ENCODE assay signal across 15 mouse cellular contexts in genomic region chr4:58317536-58317935, GRCm38 (mm10). TPM values are rescaled to one million over a fixed set of nuclear protein-coding genes. Genes with fewer than 3 reads are reported as not detected.
"Had no signal": no experiment of that assay in that cellular context is flagged by ENCODE, and none has a peak within 500 bp of the region (broad histone marks: within the 10 kb centered on the region; RNA-seq: fewer than 3 reads in every experiment).

No protein-coding gene starts in this region.

- H3K27ac ChIP-seq: intestine, embryonic 15.5 days; liver, embryonic 14.5 days; lung, embryonic 15.5 days; midbrain, embryonic 12.5 days; midbrain, embryonic 15.5 days; stomach, embryonic 15.5 days had no signal

- H3K9me3 ChIP-seq: intestine, embryonic 15.5 days; lung, embryonic 15.5 days; midbrain, embryonic 12.5 days; midbrain, embryonic 15.5 days; stomach, embryonic 15.5 days had no signal

- H3K4me3 ChIP-seq: intestine, embryonic 15.5 days; lung, embryonic 15.5 days; midbrain, embryonic 12.5 days; midbrain, embryonic 15.5 days; stomach, embryonic 15.5 days had no signal

- H3K36me3 ChIP-seq: intestine, embryonic 15.5 days; lung, embryonic 15.5 days; midbrain, embryonic 12.5 days; midbrain, embryonic 15.5 days; stomach, embryonic 15.5 days had no signal

- H3K9ac ChIP-seq: intestine, embryonic 15.5 days; liver, embryonic 14.5 days; lung, embryonic 15.5 days; midbrain, embryonic 12.5 days; midbrain, embryonic 15.5 days; stomach, embryonic 15.5 days had no signal

- ATAC-seq: intestine, embryonic 15.5 days; midbrain, embryonic 15.5 days had no signal

- H3K4me1 ChIP-seq: intestine, embryonic 15.5 days; midbrain, embryonic 12.5 days; midbrain, embryonic 15.5 days; stomach, embryonic 15.5 days had no signal

- DNase-seq: kidney, adult 11 months; kidney, adult 9 months; kidney, postnatal 14 days; kidney, postnatal 4 days; layer of hippocampus, adult 9-11 months; lung, adult 18-20 months; lung, postnatal 14 days; thymus, postnatal 25 days had no signal

- H3K4me2 ChIP-seq: intestine, embryonic 15.5 days; lung, embryonic 15.5 days; midbrain, embryonic 12.5 days; midbrain, embryonic 15.5 days; stomach, embryonic 15.5 days had no signal

- H3K27me3 ChIP-seq: intestine, embryonic 15.5 days; lung, embryonic 15.5 days; midbrain, embryonic 12.5 days; midbrain, embryonic 15.5 days; stomach, embryonic 15.5 days had no signal

RNA-seq across cellular contexts. Expression of gene Musk, which starts 31.8 kb away (rescaled TPM):
- total RNA-seq: liver, adult 2 months had no signal
- polyA plus RNA-seq: liver, adult 2 months; liver, embryonic 14.5 days; midbrain, embryonic 12.5 days; midbrain, embryonic 15.5 days had no signal
